Mouse (Mus musculus) intestine, embryonic 16.5 days (tissue): ENCODE data around the gene Siah1a. TPM values are rescaled to one million over a fixed set of nuclear protein-coding genes. Genes with fewer than 3 reads are reported as not detected.

Source experiments
- ATAC-seq: fragments of 200-750 bp; cut with Nextera tagmentation; 2 replicates; pipeline ENCODE4 v1.8.0; 2017; ENCODE audit warnings: moderate TSS enrichment, moderate library complexity
- H3K27ac ChIP-seq: fragments of 300-500 bp; sonication (generic); 2 replicates; pipeline ENCODE4 v1.5.1; 2014; ENCODE audit warnings: mild to moderate bottlenecking, low read length
- H3K27me3 ChIP-seq: fragments of 300-500 bp; sonication (generic); replicated peaks from 2 replicates; pipeline ENCODE4 v1.6.1; 2014; ENCODE audit warnings: low read length, control low read depth, mixed read lengths; ENCODE audit not compliant: control insufficient read depth, insufficient read depth
- H3K36me3 ChIP-seq: fragments of 300-500 bp; sonication (generic); 2 replicates; pipeline ENCODE4 v1.6.1; 2014; ENCODE audit warnings: low read length, control low read depth; ENCODE audit not compliant: control insufficient read depth, insufficient read depth
- H3K4me1 ChIP-seq: fragments of 300-500 bp; sonication (generic); 2 replicates; pipeline ENCODE4 v1.6.1; 2014; ENCODE audit warnings: low read length, control low read depth, mixed read lengths; ENCODE audit not compliant: control insufficient read depth, insufficient read depth
- H3K4me2 ChIP-seq: fragments of 300-500 bp; sonication (generic); 2 replicates; pipeline ENCODE4 v1.6.1; 2014; ENCODE audit warnings: low read depth, low read length, control low read depth
- H3K4me3 ChIP-seq: fragments of 300-500 bp; sonication (generic); 2 replicates; pipeline ENCODE4 v1.5.1; 2014; ENCODE audit warnings: mild to moderate bottlenecking, low read length
- H3K9ac ChIP-seq: fragments of 300-500 bp; sonication (generic); 2 replicates; pipeline ENCODE4 v1.6.1; 2014; ENCODE audit warnings: low read depth, low read length
- H3K9me3 ChIP-seq: fragments of 300-500 bp; sonication (generic); 2 replicates; pipeline ENCODE4 v1.6.1; 2016; ENCODE audit warnings: low read length, control low read depth; ENCODE audit not compliant: control insufficient read depth
- WGBS: fragments of 180-500 bp; shearing (Covaris S2); extraction: QIAGEN DNeasy Blood & Tissue Kit; methylation state at CpG from one replicate; pipeline ENCODE4 v1.1.7; 2014; 5-methylcytosine and 5-hydroxymethylcytosine counted together
- polyA plus RNA-seq: library from polyadenylated mRNA; unstranded; fragments of >200 nt; fragmentation: Nextera tagmentation; extraction: Ambion mirVana; gene quantifications from 2 replicates; pipeline ENCODE4 v1.2.1, GENCODE M21; 2015

The Siah1a gene
- polyA plus RNA-seq, 1 experiment from 2014 or later = 16.3 TPM

DNA sequence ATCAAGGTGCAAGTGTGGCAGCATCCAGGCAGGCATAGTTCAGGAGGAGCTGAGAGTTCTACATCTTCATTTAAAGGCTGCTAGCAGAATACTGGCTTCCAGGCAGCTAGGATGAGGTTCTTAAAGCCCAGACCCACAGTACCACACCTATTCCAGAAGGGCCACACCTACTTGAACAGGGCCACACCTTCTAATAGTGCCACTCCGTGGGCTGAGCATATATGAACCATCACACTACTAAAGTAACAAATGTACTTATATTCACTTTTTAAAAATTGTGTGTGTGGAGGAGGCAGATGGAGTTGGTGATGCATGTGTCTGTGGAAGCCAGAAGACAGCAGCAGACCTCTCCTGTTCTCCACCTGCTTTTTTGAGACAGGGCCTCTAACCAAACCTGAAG, 51.7 kb downstream of the Siah1a start:
- WGBS = 74% methylated on average over 1 of the region's 1 CpGs
- no peak for ATAC-seq

DNA sequence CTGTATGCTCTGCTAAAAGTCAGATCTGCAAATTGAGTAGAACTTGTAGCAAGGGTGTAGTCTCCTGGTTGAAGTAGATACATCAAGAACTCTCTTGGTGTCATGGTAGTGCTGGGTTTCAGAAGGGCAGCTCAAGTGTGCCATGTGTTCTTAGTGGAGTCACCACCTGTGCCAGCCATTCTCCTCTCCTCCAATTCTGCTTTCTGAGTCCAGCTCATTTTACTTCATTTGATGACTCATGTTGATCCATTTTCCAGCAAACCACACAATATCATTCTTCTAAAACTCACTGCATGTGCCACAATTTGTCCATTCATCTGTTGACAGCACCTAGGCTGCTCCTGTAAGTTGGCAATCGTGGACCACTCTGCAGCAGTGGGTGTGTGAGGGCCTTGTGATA, 53.6 kb downstream of the Siah1a start:
- Histone ChIP-seq H3K4me1 (no peaks in the 10 kb centered on the region), H3K4me3 (no peak overlapping the region), H3K4me2 (no peak overlapping the region), H3K9me3 (no peaks in the 10 kb centered on the region), H3K27me3 (no peaks in the 10 kb centered on the region), H3K9ac (no peak overlapping the region), H3K36me3 (0 out of 2 replicates have a peak, but pooled peaks cover 3% of the 10 kb centered on the region), H3K27ac (no peak overlapping the region)
- 81% methylated on average over 1 of the region's 1 CpGs for WGBS
- ATAC-seq = no peak

More for the DNA sequence above, 51.7 kb downstream of the Siah1a start:
- Histone ChIP-seq H3K27ac (no peak overlapping the region), H3K27me3 (no peaks in the 10 kb centered on the region), H3K4me2 (no peak overlapping the region), H3K4me1 (no peaks in the 10 kb centered on the region), H3K36me3 (0 out of 2 replicates have a peak, but pooled peaks cover 3% of the 10 kb centered on the region), H3K9ac (no peak overlapping the region), H3K4me3 (no peak overlapping the region), H3K9me3 (no peaks in the 10 kb centered on the region)

DNA sequence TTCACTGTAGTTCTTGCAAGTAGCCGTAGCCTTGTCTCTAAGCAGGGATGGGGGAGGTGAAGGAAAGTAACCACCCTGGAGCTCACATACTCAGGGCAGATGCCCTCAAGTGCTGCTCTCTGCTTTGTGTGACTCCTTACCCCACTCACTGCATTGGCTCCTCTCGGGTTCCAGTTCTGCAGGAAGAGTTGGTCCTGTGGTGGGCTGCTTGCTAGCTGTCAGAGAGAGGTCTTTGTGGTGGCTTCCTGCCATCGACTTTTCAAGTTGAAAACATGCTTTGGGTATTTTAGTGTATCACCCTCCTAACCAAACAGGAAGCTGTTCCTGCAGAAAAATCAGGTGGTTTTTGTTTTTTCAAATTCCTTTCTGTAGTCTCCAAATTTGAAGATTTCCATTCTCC, 59.1 kb downstream of the Siah1a start:
- H3K27ac ChIP-seq = no peak overlapping the region
- no peak overlapping the region for H3K4me2 ChIP-seq
- no peaks in the 10 kb centered on the region for H3K27me3 ChIP-seq
- H3K4me1 ChIP-seq = no peaks in the 10 kb centered on the region
- H3K9ac ChIP-seq = no peak overlapping the region
- H3K4me3 ChIP-seq = no peak overlapping the region
- no peaks in the 10 kb centered on the region for H3K36me3 ChIP-seq
- no peak for ATAC-seq
- WGBS = 71% methylated on average over 3 of the region's 3 CpGs
- no peaks in the 10 kb centered on the region for H3K9me3 ChIP-seq

Other genes with a start within 250 kb of the Siah1a start
- 0.06 and 0.09 TPM in 2 replicates for gene Abcc12, start 165.2 kb downstream of the Siah1a start, polyA plus RNA-seq
- gene Lonp2, start 121.9 kb downstream of the Siah1a start, polyA plus RNA-seq = 72.5 and 78.0 TPM in 2 replicates
- 0.91 and 2.1 TPM in 2 replicates for gene Gm10638, start 235 bp downstream of the Siah1a start, polyA plus RNA-seq
- gene N4bp1, start 139.3 kb upstream of the Siah1a start, polyA plus RNA-seq = 4.9 and 5.8 TPM in 2 replicates